Mouse (Mus musculus) urinary bladder, postnatal 14 days (tissue): ENCODE measurements around the gene Il20ra.

Source experiments
- DNase-seq: peaks from one replicate; pipeline ENCODE4 v3.0.0; 2021; ENCODE audit warnings: low spot score

Il20ra gene

DNA sequence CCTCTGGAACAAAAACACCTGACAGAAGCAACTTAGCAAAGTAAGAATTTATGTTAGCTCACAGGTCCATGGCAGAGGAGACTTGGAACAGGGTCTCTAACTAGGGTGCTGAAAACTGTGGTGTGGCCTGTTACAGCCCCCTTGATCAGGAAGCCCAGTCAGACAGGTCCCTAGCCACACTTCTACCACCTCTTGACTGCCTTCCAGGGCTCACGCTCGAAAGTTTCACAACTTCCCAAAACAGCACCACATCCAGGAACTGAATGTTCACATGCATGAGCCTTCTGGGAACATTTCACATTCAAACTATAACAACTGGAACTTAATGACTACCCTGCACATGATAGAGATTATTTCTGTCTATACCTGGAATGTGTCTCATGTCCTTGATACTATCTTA, 53.1 kb downstream of the Il20ra start:
- no peak for DNase-seq

DNA sequence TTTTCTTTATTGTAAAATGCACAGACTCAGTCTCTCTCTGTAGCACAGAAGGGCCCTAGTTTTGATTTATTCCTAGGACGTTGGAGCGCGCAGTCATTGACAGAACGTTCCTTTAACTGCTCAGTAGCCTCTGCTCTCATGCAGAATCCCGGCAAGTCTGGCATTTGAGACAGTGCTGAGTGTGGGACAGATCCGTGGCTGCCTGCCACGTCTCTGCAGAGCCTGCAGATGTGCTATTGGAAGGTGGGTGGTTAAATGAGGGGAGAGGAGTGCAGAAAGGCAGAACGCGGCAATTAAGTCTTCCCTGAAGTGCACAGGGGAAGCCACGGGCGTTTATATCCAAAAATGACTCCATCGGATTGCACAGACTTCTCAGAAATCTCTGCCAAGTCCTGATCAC, 66.7 kb downstream of the Il20ra start:
- DNase-seq: no peak

DNA sequence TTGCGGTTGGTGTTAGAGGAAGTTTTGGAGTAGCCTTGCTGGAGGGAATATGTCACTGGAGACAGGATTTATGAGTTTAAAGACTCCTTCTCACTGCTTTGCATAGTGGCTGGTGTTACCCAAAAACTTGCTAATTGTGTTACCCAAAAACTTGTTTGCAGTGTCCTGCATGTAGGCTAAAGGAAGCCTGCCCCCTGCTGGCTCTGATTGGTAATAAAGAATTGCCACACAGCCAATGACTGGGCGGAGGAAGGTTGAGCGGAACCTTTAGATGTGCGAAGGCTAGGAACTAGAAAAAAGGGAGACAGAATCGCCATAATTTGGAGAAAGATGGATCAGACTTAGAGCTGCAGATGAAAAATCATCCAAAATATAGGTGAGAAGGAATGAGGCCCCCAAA, 69.0 kb downstream of the Il20ra start:
- DNase-seq: peak; percentile 45

DNA sequence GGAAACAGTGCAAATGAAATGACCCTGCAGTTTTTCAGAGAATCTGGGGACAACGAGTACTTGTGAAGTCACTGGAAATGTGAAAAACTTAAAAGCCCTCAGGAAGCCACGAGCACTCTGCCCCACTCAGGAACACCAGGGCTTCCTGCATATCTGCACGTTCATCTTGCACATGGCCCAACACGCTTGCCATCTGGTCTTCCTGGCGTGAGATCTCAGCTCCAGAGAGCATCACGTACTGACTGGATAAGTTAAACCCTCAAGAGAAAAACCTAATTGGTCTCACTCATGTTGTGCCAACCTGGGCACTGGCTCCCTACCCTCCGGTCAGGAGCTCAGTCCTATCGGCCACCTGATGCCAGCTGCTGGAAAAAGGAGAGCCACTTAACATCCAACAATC, 82.6 kb downstream of the Il20ra start:
- DNase-seq: no peak

DNA sequence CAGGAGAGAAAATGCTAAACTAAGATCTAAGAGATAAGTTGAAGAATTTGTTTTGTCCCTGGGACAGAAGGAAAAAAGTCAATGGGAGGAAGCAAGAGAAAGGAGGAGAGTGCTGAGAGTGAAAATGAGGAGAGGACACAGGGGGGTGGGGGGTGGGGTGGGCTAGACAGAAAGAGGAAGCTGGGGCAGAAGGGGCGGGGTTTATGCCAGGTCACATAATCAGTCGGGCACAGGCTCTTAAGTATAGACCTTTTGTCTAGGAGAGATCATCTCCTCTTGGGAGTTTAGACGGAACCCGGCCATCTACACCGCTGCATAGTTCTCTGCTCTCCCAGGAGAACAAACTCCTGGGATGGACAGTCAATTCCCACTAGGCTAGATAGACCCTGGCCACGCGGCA, 90.6 kb downstream of the Il20ra start:
- DNase-seq: no peak

DNA sequence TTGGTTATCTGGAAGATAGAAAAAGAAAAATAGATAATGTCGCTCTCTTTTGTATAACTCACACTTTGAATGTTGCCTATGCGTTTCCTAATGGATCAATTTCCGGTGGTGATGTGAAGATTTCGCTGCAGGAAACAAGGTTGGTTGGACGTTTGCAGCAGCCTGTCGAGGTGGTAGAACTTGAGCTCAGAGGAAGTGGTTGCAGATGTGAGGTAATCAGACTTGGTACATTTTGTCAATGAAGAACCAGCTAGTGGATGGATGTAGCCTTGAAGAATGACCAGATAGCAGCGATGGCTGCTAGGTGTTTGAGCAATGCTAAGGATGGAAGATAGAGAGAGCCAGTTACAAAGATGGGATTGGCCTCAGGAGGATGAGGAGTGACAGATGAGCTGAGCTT, 92.4 kb downstream of the Il20ra start:
- DNase-seq: no peak
